Mouse (Mus musculus) ES-Bruce4 (cell line): ENCODE data around the gene Fkbpl.

ENCODE experiments used
- CTCF ChIP-seq: IDR thresholded peaks from one replicate; pipeline ENCODE4 v1.8.1; 2011; ENCODE audit warnings: low read depth, low read length
- EP300 ChIP-seq: IDR thresholded peaks from 2 replicates; pipeline ENCODE4 v1.6.1; 2011; ENCODE audit warnings: low read depth, low read length; ENCODE audit not compliant: insufficient read depth
- POLR2A ChIP-seq: IDR thresholded peaks from one replicate; pipeline ENCODE4 v1.8.1; 2011; ENCODE audit warnings: low read length; ENCODE audit not compliant: insufficient read depth

GRCm38 (mm10) chr17:34640778-34641601 is 3.6 kb upstream of the Fkbpl start:
- TF ChIP-seq POLR2A (no peak), CTCF (no peak), EP300 (no peak)
